Mouse (Mus musculus) stomach, postnatal 0 days (tissue): ENCODE measurements around the gene Spp2. TPM values are rescaled to one million over a fixed set of nuclear protein-coding genes. Genes with fewer than 3 reads are reported as not detected.

ENCODE experiments used
- ATAC-seq: fragments of 200-750 bp; cut with Nextera tagmentation; 2 replicates; pipeline ENCODE4 v1.8.0; 2017; ENCODE audit not compliant: low FRiP score, low TSS enrichment
- DNase-seq: peaks from one replicate; pipeline ENCODE4 v3.0.0-alpha.2; 2016; ENCODE audit warnings: low spot score
- H3K27ac ChIP-seq: fragments of 300-500 bp; sonication (generic); replicated peaks from 2 replicates; pipeline ENCODE4 v1.5.1; 2014; ENCODE audit warnings: mild to moderate bottlenecking, control low read depth
- H3K27me3 ChIP-seq: fragments of 300-500 bp; sonication (generic); 2 replicates; pipeline ENCODE4 v1.6.1; 2014; ENCODE audit warnings: low read length; ENCODE audit not compliant: control insufficient read depth, insufficient read depth
- H3K36me3 ChIP-seq: fragments of 300-500 bp; sonication (generic); 2 replicates; pipeline ENCODE4 v1.6.1; 2014; ENCODE audit warnings: low read length, mixed read lengths; ENCODE audit not compliant: control insufficient read depth, insufficient read depth
- H3K4me1 ChIP-seq: fragments of 300-500 bp; sonication (generic); replicated peaks from 2 replicates; pipeline ENCODE4 v1.6.1; 2014; ENCODE audit warnings: antibody characterized with exemption; ENCODE audit not compliant: control insufficient read depth, insufficient read depth
- H3K4me2 ChIP-seq: fragments of 300-500 bp; sonication (generic); replicated peaks from 2 replicates; pipeline ENCODE4 v1.6.1; 2014; ENCODE audit warnings: low read depth, mild to moderate bottlenecking, control low read depth, moderate library complexity
- H3K4me3 ChIP-seq: fragments of 300-500 bp; sonication (generic); 2 replicates; pipeline ENCODE4 v1.5.1; 2014; ENCODE audit warnings: low read depth, low read length, control low read depth
- H3K9ac ChIP-seq: fragments of 300-500 bp; sonication (generic); 2 replicates; pipeline ENCODE4 v1.6.1; 2014; ENCODE audit warnings: mild to moderate bottlenecking, low read length, control low read depth, mixed read lengths
- H3K9me3 ChIP-seq: fragments of 300-500 bp; sonication (generic); 2 replicates; pipeline ENCODE4 v1.6.1; 2016; ENCODE audit warnings: low read length; ENCODE audit not compliant: control insufficient read depth
- CTCF ChIP-seq: IDR thresholded peaks from 2 replicates; pipeline ENCODE4 v1.5.1; 2016; ENCODE audit warnings: antibody characterized with exemption, low read depth, mild to moderate bottlenecking, moderate library complexity
- EP300 ChIP-seq: optimal IDR thresholded peaks from 2 replicates; pipeline ENCODE3; 2016; ENCODE audit warnings: antibody characterized with exemption
- WGBS: fragments of 180-500 bp; shearing (Covaris S2); extraction: QIAGEN DNeasy Blood & Tissue Kit; methylation state at CpG from one replicate; pipeline ENCODE4 v1.1.7; 2014; 5-methylcytosine and 5-hydroxymethylcytosine counted together
- polyA plus RNA-seq: library from polyadenylated mRNA; unstranded; fragments of >200 nt; fragmentation: Nextera tagmentation; extraction: Ambion mirVana; gene quantifications from 2 replicates; pipeline ENCODE4 v1.2.1, GENCODE M21; 2015

The Spp2 gene
- polyA plus RNA-seq, 1 experiment from 2014 or later = 0.93 TPM

- Histone ChIP-seq H3K27ac (peak overlapping the region; percentile 18; the same call in 1 of the 2 replicates), H3K4me2 (no peak overlapping the region), H3K4me3 (no peak overlapping the region), H3K27me3 (no peaks in the 10 kb centered on the region), H3K36me3 (no peaks in the 10 kb centered on the region), H3K9ac (no peak overlapping the region), H3K4me1 (peaks cover 3% of the 10 kb centered on the region; the same call in 1 of the 2 replicates), H3K9me3 (no peaks in the 10 kb centered on the region)
- 87% methylated on average over 2 of the region's 2 CpGs for WGBS
- ATAC-seq (no peak), DNase-seq (no peak)
- no peak for TF ChIP-seq EP300
- peak; percentile 69 for TF ChIP-seq CTCF
These were observed 67.1 kb downstream of the Spp2 start for GRCm38 (mm10) chr1:88473899-88474298.

- Histone ChIP-seq H3K4me2 (no peak overlapping the region), H3K9me3 (no peaks in the 10 kb centered on the region), H3K36me3 (no peaks in the 10 kb centered on the region), H3K27me3 (no peaks in the 10 kb centered on the region), H3K4me1 (peaks cover 3% of the 10 kb centered on the region; the same call in 1 of the 2 replicates), H3K27ac (peak overlapping the region; percentile 19), H3K9ac (no peak overlapping the region), H3K4me3 (no peak overlapping the region)
- TF ChIP-seq EP300 (no peak), CTCF (no peak)
- WGBS = 14% methylated on average over 7 of the region's 7 CpGs
- peak; percentile 71; the same call in 1 of the 2 replicates for ATAC-seq
- no peak for DNase-seq
These were observed 67.8 kb downstream of the Spp2 start for GRCm38 (mm10) chr1:88474598-88474997.

GRCm38 (mm10) chr1:88475502-88475953, 68.8 kb downstream of the Spp2 start:
- ATAC-seq (peak; percentile 33; the same call in 1 of the 2 replicates), DNase-seq (no peak)
- Histone ChIP-seq H3K4me2 (no peak overlapping the region), H3K9ac (no peak overlapping the region), H3K4me1 (peaks cover 3% of the 10 kb centered on the region; the same call in 1 of the 2 replicates), H3K27me3 (no peaks in the 10 kb centered on the region), H3K9me3 (no peaks in the 10 kb centered on the region), H3K27ac (peak overlapping the region; percentile 19), H3K4me3 (no peak overlapping the region), H3K36me3 (no peaks in the 10 kb centered on the region)
- WGBS = 12% methylated on average over 8 of the region's 8 CpGs
- no peak; the same call in 1 of the 2 replicates for TF ChIP-seq CTCF
- TF ChIP-seq EP300 = peak; percentile 76

Other genes starting within 250 kb of the Spp2 start
- gene Ugt1a5, start 240.9 kb upstream of the Spp2 start, polyA plus RNA-seq = not detected in 2 replicates
- 0.12 TPM in 1 of 2 replicates, not detected in the other for gene Ugt1a2, start 206.4 kb upstream of the Spp2 start, polyA plus RNA-seq
- gene Dnajb3, start 201.2 kb upstream of the Spp2 start, polyA plus RNA-seq = 7.2 and 8.2 TPM in 2 replicates
- 23.6 and 24.8 TPM in 2 replicates for gene Ugt1a1, start 195.0 kb upstream of the Spp2 start, polyA plus RNA-seq
- 0.54 and 0.84 TPM in 2 replicates for gene Mroh2a, start 180.0 kb upstream of the Spp2 start, polyA plus RNA-seq
- 30.0 and 34.1 TPM in 2 replicates for gene Hjurp, start 129.3 kb upstream of the Spp2 start, polyA plus RNA-seq
- 0.02 and 0.06 TPM in 2 replicates for gene Trpm8, start 129.3 kb upstream of the Spp2 start, polyA plus RNA-seq
- not detected in 2 replicates for gene Glrp1, start 103.1 kb downstream of the Spp2 start, polyA plus RNA-seq